Mouse (Mus musculus): ENCODE data around the gene Prpf8. TPM values are rescaled to one million over a fixed set of nuclear protein-coding genes. Genes with fewer than 3 reads are reported as not detected.
"Not testable (repeated sequence)": the region's sequence is repeated elsewhere in the genome, so short reads cannot be mapped to it uniquely, and the experiment has no call there.

Gene Prpf8
- 83.6 and 93.7 TPM in 2 replicates for polyA plus RNA-seq (2012; rRNA removed)

- DNase-seq (ENCODE audit: low read depth), result no peak
Observed at GRCm38 (mm10) chr11:75486601-75487285, at the start of gene Prpf8. Gene Prpf8, plus strand, starts transcription at chr11:75486816.

- DNase-seq (ENCODE audit: low read depth), result no peak
Observed at GRCm38 (mm10) chr11:75438194-75438593, 48.4 kb upstream of the Prpf8 start.

GRCm38 (mm10) chr11:75438804-75439203, 47.8 kb upstream of the Prpf8 start:
- DNase-seq (ENCODE audit: low read depth), result no peak

GRCm38 (mm10) chr11:75439363-75439762, 47.3 kb upstream of the Prpf8 start, which contains the start of gene Serpinf2:
Gene Serpinf2, minus strand, starts transcription at chr11:75439591.
- DNase-seq (ENCODE audit: low read depth), result no peak

- DNase-seq (ENCODE audit: low read depth), result no peak
Observed at GRCm38 (mm10) chr11:75439951-75440350, 46.7 kb upstream of the Prpf8 start.

GRCm38 (mm10) chr11:75441034-75441433, 45.6 kb upstream of the Prpf8 start:
- no peak for DNase-seq (ENCODE audit: low read depth)

GRCm38 (mm10) chr11:75441601-75442000, 45.0 kb upstream of the Prpf8 start:
- no peak for DNase-seq (ENCODE audit: low read depth)

GRCm38 (mm10) chr11:75443711-75444110, 42.9 kb upstream of the Prpf8 start:
- no peak for DNase-seq (ENCODE audit: low read depth)

GRCm38 (mm10) chr11:75448575-75448974, 38.0 kb upstream of the Prpf8 start:
- no peak for DNase-seq (ENCODE audit: low read depth)

- DNase-seq (ENCODE audit: low read depth), result no peak
Observed at GRCm38 (mm10) chr11:75449695-75450094, 36.9 kb upstream of the Prpf8 start.

GRCm38 (mm10) chr11:75450304-75450908, 36.2 kb upstream of the Prpf8 start:
- DNase-seq (ENCODE audit: low read depth), result no peak

GRCm38 (mm10) chr11:75450936-75451335, 35.7 kb upstream of the Prpf8 start:
- no peak for DNase-seq (ENCODE audit: low read depth)

- no peak for DNase-seq (ENCODE audit: low read depth)
Observed at GRCm38 (mm10) chr11:75452081-75452480, 34.5 kb upstream of the Prpf8 start.

GRCm38 (mm10) chr11:75452812-75453557, 33.6 kb upstream of the Prpf8 start:
- no peak for DNase-seq (ENCODE audit: low read depth)

- no peak for DNase-seq (ENCODE audit: low read depth)
Observed at GRCm38 (mm10) chr11:75453991-75454930, 32.4 kb upstream of the Prpf8 start, which contains the start of gene Wdr81. Gene Wdr81, minus strand, starts transcription at chr11:75454717.

GRCm38 (mm10) chr11:75455041-75455736, 31.4 kb upstream of the Prpf8 start:
- no peak for DNase-seq (ENCODE audit: low read depth)

- DNase-seq (ENCODE audit: low read depth), result not testable (repeated sequence)
Observed at GRCm38 (mm10) chr11:75455971-75456370, 30.6 kb upstream of the Prpf8 start.

GRCm38 (mm10) chr11:75456440-75456871, 30.2 kb upstream of the Prpf8 start:
- no peak for DNase-seq (ENCODE audit: low read depth)

- DNase-seq (ENCODE audit: low read depth), result no peak
Observed at GRCm38 (mm10) chr11:75458169-75458568, 28.4 kb upstream of the Prpf8 start.

- DNase-seq (ENCODE audit: low read depth), result no peak
Observed at GRCm38 (mm10) chr11:75458628-75459041, 28.0 kb upstream of the Prpf8 start.

Measured in gonadal fat pad, adult 2 months (tissue).